ENCODE assay signal across 14 mouse cellular contexts in genomic region chr8:84021569-84021968, GRCm38 (mm10). TPM values are rescaled to one million over a fixed set of nuclear protein-coding genes. Genes with fewer than 3 reads are reported as not detected.
DNase-seq lines count a peak whose midpoint lies in the region; ATAC-seq lines count a peak whose summit lies in the region.
"Had no signal": no experiment of that assay in that cellular context is flagged by ENCODE, and none has a peak within 500 bp of the region (broad histone marks: within the 10 kb centered on the region; RNA-seq: fewer than 3 reads in every experiment).

No protein-coding gene starts in this region.

- peak overlapping the region; percentile 85 for H3K27ac ChIP-seq in heart, embryonic 10.5 days
- peak overlapping the region; percentile 75 for H3K27ac ChIP-seq in lung, embryonic 15.5 days
- peak overlapping the region; percentile 27; the same call in 1 of the 2 replicates for H3K27ac ChIP-seq in intestine, embryonic 16.5 days (ENCODE audit: low read length)
- H3K27ac ChIP-seq in stomach, embryonic 15.5 days: peak overlapping the region; percentile 18; the same call in 1 of the 2 replicates
- no peak overlapping the region for H3K27ac ChIP-seq in midbrain, embryonic 15.5 days
- H3K27ac ChIP-seq: embryonic facial prominence, embryonic 12.5 days had no signal

- intact Hi-C loops in heart, postnatal 25 days (cut with DNase I): no loop called here

- no peak for ATAC-seq in lung, embryonic 15.5 days (ENCODE audit: borderline replicate concordance, extremely low read depth, low FRiP score, low TSS enrichment)
- ATAC-seq in intestine, embryonic 16.5 days: peak; percentile 7; the same call in 1 of the 2 replicates
- no peak for ATAC-seq in stomach, embryonic 15.5 days (ENCODE audit: insufficient read depth, low FRiP score, low read depth)
- ATAC-seq in midbrain, embryonic 15.5 days (replicated peaks): no peak

- H3K4me3 ChIP-seq in heart, embryonic 10.5 days: peak overlapping the region; percentile 41
- peak overlapping the region; percentile 26 for H3K4me3 ChIP-seq in lung, embryonic 15.5 days
- H3K4me3 ChIP-seq in intestine, embryonic 16.5 days (ENCODE audit: low read length): peak overlapping the region; percentile 41
- H3K4me3 ChIP-seq in stomach, embryonic 15.5 days (replicated peaks): peak overlapping the region; percentile 21
- H3K4me3 ChIP-seq in midbrain, embryonic 15.5 days: no peak overlapping the region
- H3K4me3 ChIP-seq: embryonic facial prominence, embryonic 12.5 days had no signal

- H3K9me3 ChIP-seq in heart, embryonic 10.5 days: no peaks in the 10 kb centered on the region
- H3K9me3 ChIP-seq in lung, embryonic 15.5 days: no peaks in the 10 kb centered on the region
- no peaks in the 10 kb centered on the region for H3K9me3 ChIP-seq in intestine, embryonic 16.5 days (ENCODE audit: control insufficient read depth, low read length)
- H3K9me3 ChIP-seq in stomach, embryonic 15.5 days: no peaks in the 10 kb centered on the region
- H3K9me3 ChIP-seq in midbrain, embryonic 15.5 days: no peaks in the 10 kb centered on the region
- H3K9me3 ChIP-seq: embryonic facial prominence, embryonic 12.5 days had no signal

- H3K27me3 ChIP-seq in heart, embryonic 10.5 days (ENCODE audit: insufficient read depth, poor library complexity, severe bottlenecking): peaks cover 56% of the 10 kb centered on the region
- H3K27me3 ChIP-seq in lung, embryonic 15.5 days: peaks cover 38% of the 10 kb centered on the region
- H3K27me3 ChIP-seq in intestine, embryonic 16.5 days (replicated peaks; ENCODE audit: control insufficient read depth, insufficient read depth, low read length): no peaks in the 10 kb centered on the region
- H3K27me3 ChIP-seq in stomach, embryonic 15.5 days (replicated peaks): peaks cover 14% of the 10 kb centered on the region
- H3K27me3 ChIP-seq in midbrain, embryonic 15.5 days (replicated peaks): peaks cover 29% of the 10 kb centered on the region

- H3K4me1 ChIP-seq in heart, embryonic 10.5 days: peaks cover 54% of the 10 kb centered on the region
- H3K4me1 ChIP-seq in lung, embryonic 15.5 days: peaks cover 52% of the 10 kb centered on the region
- H3K4me1 ChIP-seq in intestine, embryonic 16.5 days (ENCODE audit: control insufficient read depth, insufficient read depth, low read length): peaks cover 41% of the 10 kb centered on the region
- peaks cover 28% of the 10 kb centered on the region for H3K4me1 ChIP-seq in stomach, embryonic 15.5 days
- peaks cover 12% of the 10 kb centered on the region; the same call in 1 of the 2 replicates for H3K4me1 ChIP-seq in midbrain, embryonic 15.5 days

- peak overlapping the region; percentile 56 for H3K4me2 ChIP-seq in lung, embryonic 15.5 days
- H3K4me2 ChIP-seq in intestine, embryonic 16.5 days (ENCODE audit: low read depth, low read length): peak overlapping the region; percentile 51
- H3K4me2 ChIP-seq in stomach, embryonic 15.5 days: peak overlapping the region; percentile 46
- H3K4me2 ChIP-seq in midbrain, embryonic 15.5 days: no peak overlapping the region
- H3K4me2 ChIP-seq: embryonic facial prominence, embryonic 12.5 days had no signal

- no peaks in the 10 kb centered on the region for H3K36me3 ChIP-seq in heart, embryonic 10.5 days
- no peaks in the 10 kb centered on the region for H3K36me3 ChIP-seq in lung, embryonic 15.5 days
- no peaks in the 10 kb centered on the region for H3K36me3 ChIP-seq in intestine, embryonic 16.5 days (ENCODE audit: control insufficient read depth, insufficient read depth, low read length)
- H3K36me3 ChIP-seq in stomach, embryonic 15.5 days: no peaks in the 10 kb centered on the region
- no peaks in the 10 kb centered on the region for H3K36me3 ChIP-seq in midbrain, embryonic 15.5 days (replicated peaks)
- H3K36me3 ChIP-seq: embryonic facial prominence, embryonic 12.5 days had no signal

- DNase-seq in heart, embryonic 10.5 days (ENCODE audit: low spot score): no peak
- no peak for DNase-seq in heart, postnatal 25 days (ENCODE audit: low spot score)
- no peak for DNase-seq in lung, postnatal 4 days
- DNase-seq in adrenal gland, adult 8-10 months: no peak
- DNase-seq: cerebellum, adult 11-12 months; gastrocnemius, postnatal 10 days; midbrain, embryonic 14.5 days had no signal

- peak overlapping the region; percentile 24 for H3K9ac ChIP-seq in lung, embryonic 15.5 days
- H3K9ac ChIP-seq in intestine, embryonic 16.5 days (ENCODE audit: low read depth, low read length): peak overlapping the region; percentile 41
- H3K9ac ChIP-seq in stomach, embryonic 15.5 days: no peak overlapping the region
- no peak overlapping the region for H3K9ac ChIP-seq in midbrain, embryonic 15.5 days

- 41% methylated on average over 12 of the region's 12 CpGs for WGBS in heart, embryonic 10.5 days
- 36% methylated on average over 12 of the region's 12 CpGs for WGBS in lung, embryonic 15.5 days
- WGBS in intestine, embryonic 16.5 days: 40% methylated on average over 12 of the region's 12 CpGs
- WGBS in stomach, embryonic 15.5 days: 38% methylated on average over 12 of the region's 12 CpGs
- 36% methylated on average over 12 of the region's 12 CpGs for WGBS in midbrain, embryonic 15.5 days

RNA-seq across cellular contexts. Expression of gene Palm3, which starts 0.3 kb away (rescaled TPM):
- polyA plus RNA-seq in heart, embryonic 10.5 days (2016; fragmentation: Nextera tagmentation; extraction: Ambion mirVana): 4.9 and 7.4 TPM in 2 replicates
- under 1 TPM; 0.28 to 0.36 TPM for total RNA-seq in heart, postnatal 25 days (2021)
- polyA plus RNA-seq in lung, embryonic 15.5 days (2015; fragmentation: Nextera tagmentation; extraction: Ambion mirVana): 6.0 and 6.7 TPM in 2 replicates
- 5.8 and 6.4 TPM in 2 replicates for polyA plus RNA-seq in intestine, embryonic 16.5 days (2015; fragmentation: Nextera tagmentation; extraction: Ambion mirVana)
- polyA plus RNA-seq in stomach, embryonic 15.5 days (2015; fragmentation: Nextera tagmentation; extraction: Ambion mirVana): 6.6 and 6.7 TPM in 2 replicates
- polyA plus RNA-seq in midbrain, embryonic 15.5 days (2015; fragmentation: Nextera tagmentation; extraction: Ambion mirVana): 2.6 and 2.8 TPM in 2 replicates
- 1 to 10 TPM in 3 of 4 experiments, under 1 TPM in 1; 0.70 to 3.9 (median 2.3) TPM for total RNA-seq in adrenal gland, adult 8-10 months (2022)

RNA-seq across cellular contexts. Expression of gene 2210011C24Rik, which starts 9.6 kb away (rescaled TPM):
- 0.30 and 0.80 TPM in 2 replicates for polyA plus RNA-seq in heart, embryonic 10.5 days (2016; fragmentation: Nextera tagmentation; extraction: Ambion mirVana)
- 1 to 10 TPM; 2.8 to 3.1 TPM for total RNA-seq in heart, postnatal 25 days (2021)
- polyA plus RNA-seq in lung, embryonic 15.5 days (2015; fragmentation: Nextera tagmentation; extraction: Ambion mirVana): 2.2 and 2.6 TPM in 2 replicates
- polyA plus RNA-seq in intestine, embryonic 16.5 days (2015; fragmentation: Nextera tagmentation; extraction: Ambion mirVana): 2.1 and 3.1 TPM in 2 replicates
- polyA plus RNA-seq in stomach, embryonic 15.5 days (2015; fragmentation: Nextera tagmentation; extraction: Ambion mirVana): 0.67 and 1.0 TPM in 2 replicates
- 0.26 and 0.39 TPM in 2 replicates for polyA plus RNA-seq in midbrain, embryonic 15.5 days (2015; fragmentation: Nextera tagmentation; extraction: Ambion mirVana)
- under 1 TPM in 2 of 4 experiments, not detected in 2; 0.62 to 0.77 TPM for total RNA-seq in adrenal gland, adult 8-10 months (2022)
- polyA plus RNA-seq: embryonic facial prominence, embryonic 12.5 days; midbrain, embryonic 14.5 days had no signal

RNA-seq across cellular contexts. Expression of gene 1700067K01Rik, which starts 20.3 kb away (rescaled TPM):
- 0.27 and 0.95 TPM in 2 replicates for polyA plus RNA-seq in heart, embryonic 10.5 days (2016; fragmentation: Nextera tagmentation; extraction: Ambion mirVana)
- total RNA-seq in heart, postnatal 25 days (2021): under 1 TPM in 1 of 2 experiments, not detected in 1; 0.26 TPM
- polyA plus RNA-seq in lung, embryonic 15.5 days (2015; fragmentation: Nextera tagmentation; extraction: Ambion mirVana): 0.93 and 0.98 TPM in 2 replicates
- 0.66 and 0.84 TPM in 2 replicates for polyA plus RNA-seq in intestine, embryonic 16.5 days (2015; fragmentation: Nextera tagmentation; extraction: Ambion mirVana)
- 0.53 and 0.68 TPM in 2 replicates for polyA plus RNA-seq in stomach, embryonic 15.5 days (2015; fragmentation: Nextera tagmentation; extraction: Ambion mirVana)
- 0.66 and 1.0 TPM in 2 replicates for polyA plus RNA-seq in midbrain, embryonic 15.5 days (2015; fragmentation: Nextera tagmentation; extraction: Ambion mirVana)
- total RNA-seq in adrenal gland, adult 8-10 months (2022): under 1 TPM in 2 of 4 experiments, not detected in 2; 0.49 TPM

RNA-seq across cellular contexts. Expression of gene Il27ra, which starts 20.8 kb away (rescaled TPM):
- 1.4 and 2.6 TPM in 2 replicates for polyA plus RNA-seq in heart, embryonic 10.5 days (2016; fragmentation: Nextera tagmentation; extraction: Ambion mirVana)
- total RNA-seq in heart, postnatal 25 days (2021): 1 to 10 TPM; 4.0 to 4.2 TPM
- 1.4 and 2.2 TPM in 2 replicates for polyA plus RNA-seq in lung, embryonic 15.5 days (2015; fragmentation: Nextera tagmentation; extraction: Ambion mirVana)
- 1.2 and 1.4 TPM in 2 replicates for polyA plus RNA-seq in intestine, embryonic 16.5 days (2015; fragmentation: Nextera tagmentation; extraction: Ambion mirVana)
- polyA plus RNA-seq in stomach, embryonic 15.5 days (2015; fragmentation: Nextera tagmentation; extraction: Ambion mirVana): 1.1 and 1.7 TPM in 2 replicates
- polyA plus RNA-seq in midbrain, embryonic 15.5 days (2015; fragmentation: Nextera tagmentation; extraction: Ambion mirVana): 0.58 and 0.68 TPM in 2 replicates
- 1 to 10 TPM; 1.9 to 3.1 (median 2.8) TPM for total RNA-seq in adrenal gland, adult 8-10 months (2022)

RNA-seq across cellular contexts. Expression of gene Rln3, which starts 23.2 kb away (rescaled TPM):
- 0.67 TPM in 1 of 2 replicates, not detected in the other for polyA plus RNA-seq in heart, embryonic 10.5 days (2016; fragmentation: Nextera tagmentation; extraction: Ambion mirVana)
- total RNA-seq in heart, postnatal 25 days (2021): not detected
- not detected in 2 replicates for polyA plus RNA-seq in lung, embryonic 15.5 days (2015; fragmentation: Nextera tagmentation; extraction: Ambion mirVana)
- polyA plus RNA-seq in intestine, embryonic 16.5 days (2015; fragmentation: Nextera tagmentation; extraction: Ambion mirVana): 0.23 and 0.37 TPM in 2 replicates
- polyA plus RNA-seq in stomach, embryonic 15.5 days (2015; fragmentation: Nextera tagmentation; extraction: Ambion mirVana): not detected in 2 replicates
- polyA plus RNA-seq in midbrain, embryonic 15.5 days (2015; fragmentation: Nextera tagmentation; extraction: Ambion mirVana): 0.48 and 1.3 TPM in 2 replicates
- total RNA-seq in adrenal gland, adult 8-10 months (2022): not detected
- total RNA-seq: gastrocnemius, postnatal 10 days; left cerebral cortex, postnatal 36 days had no signal
- polyA plus RNA-seq: C2C12; embryonic facial prominence, embryonic 12.5 days had no signal

Comparison
In these comparisons a context has a peak if more than half of its experiments do, and no peak if none do; other contexts are left out.
1. H3K9ac ChIP-seq: peak in lung, embryonic 15.5 days (single experiment) and intestine, embryonic 16.5 days (single experiment); none in stomach, embryonic 15.5 days (single experiment) and midbrain, embryonic 15.5 days (single experiment).